Mouse (Mus musculus) activated CD4-positive, CD25-positive, alpha-beta regulatory T cell, adult 9 weeks (primary cell): ENCODE results near the gene Relch. TPM values are rescaled to one million over a fixed set of nuclear protein-coding genes. Genes with fewer than 3 reads are reported as not detected.

Source experiments
- polyA plus RNA-seq: library from polyadenylated mRNA; unstranded; fragments of 100-300 nt; shearing (Covaris generic); gene quantifications from one replicate; pipeline ENCODE4 v1.2.1, GENCODE M21; 2017

The Relch gene
- 45.7 TPM for polyA plus RNA-seq

DNA sequence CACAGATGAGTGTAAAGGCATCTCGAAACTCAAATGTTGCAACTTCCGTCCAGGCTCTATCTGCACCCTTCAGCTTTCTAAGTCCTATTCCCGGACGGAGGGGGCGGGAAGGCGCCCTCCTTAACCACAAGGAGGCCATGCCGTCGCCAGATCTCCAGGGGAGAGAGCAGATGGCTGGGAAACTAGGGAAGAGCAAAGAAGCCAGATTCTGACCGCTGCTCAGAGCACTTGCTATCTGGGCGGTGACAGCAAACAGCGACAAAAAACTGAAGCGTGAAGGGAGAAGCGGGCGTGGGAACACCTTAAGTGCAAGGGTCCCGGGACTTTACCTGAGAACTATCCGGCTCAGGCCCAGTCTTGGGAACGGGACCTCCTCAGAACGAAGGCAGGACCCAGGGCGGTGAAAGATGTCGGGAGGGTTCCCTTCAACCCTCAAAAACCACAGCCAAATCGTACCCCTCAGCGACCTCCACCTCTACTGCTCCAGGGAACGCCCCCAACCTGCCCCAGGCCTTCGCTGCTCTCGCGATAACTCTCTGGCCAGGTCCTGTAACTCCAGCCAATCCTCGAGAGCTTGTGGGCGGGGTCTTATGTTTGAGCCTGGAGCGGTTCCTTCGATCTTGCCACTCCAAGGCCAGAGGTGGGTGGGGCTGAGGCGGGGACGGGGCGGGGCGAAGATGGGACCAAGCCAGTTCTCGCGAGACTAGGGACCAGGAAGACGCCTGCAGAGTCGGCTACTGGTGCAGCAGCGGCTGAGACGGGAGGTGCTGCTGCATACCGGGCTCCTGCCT lies at the start of gene Relch, which contains the start of gene Pign:
TSS of gene Relch (plus strand) at position 691 of the 791 bp plus-strand sequence.
TSS of gene Pign (minus strand) at position 507 of the 791 bp plus-strand sequence.

DNA sequence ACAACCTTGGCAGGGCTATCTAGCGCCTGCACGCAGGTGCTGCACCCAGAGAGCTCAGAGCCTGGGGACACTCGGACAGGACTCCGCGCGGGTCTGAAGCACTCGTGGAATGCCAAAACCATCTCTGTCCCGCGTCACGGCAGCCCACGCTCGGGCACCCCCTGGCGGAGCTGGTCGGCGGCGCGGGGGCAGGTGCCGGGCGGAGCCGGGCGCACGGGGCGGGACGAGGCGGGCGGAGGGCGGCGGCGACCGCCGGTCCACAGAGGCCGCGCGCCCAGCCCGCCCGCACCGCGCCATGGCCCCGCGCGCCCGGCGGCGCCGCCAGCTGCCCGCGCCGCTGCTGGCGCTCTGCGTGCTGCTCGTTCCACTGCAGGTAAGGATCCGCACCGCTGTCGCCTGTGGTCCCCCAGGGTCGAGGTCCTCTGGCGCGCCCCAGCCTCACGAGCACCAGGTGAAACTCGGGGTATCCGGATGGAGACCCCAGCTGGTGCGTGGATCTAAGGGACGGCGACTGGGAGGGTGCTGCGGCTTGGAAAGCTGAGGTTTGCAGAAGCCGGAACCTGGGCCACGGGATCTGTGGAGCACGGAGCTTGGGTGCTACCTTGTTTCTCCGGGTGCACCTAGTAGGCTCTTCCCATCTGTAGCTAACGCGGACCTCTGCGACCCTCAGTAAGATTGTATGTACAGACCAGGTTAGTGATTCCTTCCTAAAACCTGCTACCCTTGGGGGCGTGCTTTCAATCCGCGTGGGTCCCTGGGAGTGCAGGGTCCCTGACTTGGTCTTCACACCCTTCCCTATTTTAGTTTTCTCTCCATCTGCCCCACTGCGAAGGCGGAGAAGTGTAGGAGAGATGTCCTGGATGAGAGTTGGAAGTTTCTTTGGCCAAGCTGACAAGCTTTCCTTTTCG lies 117.0 kb downstream of the Relch start, which contains the start of gene Tnfrsf11a:
TSS of gene Tnfrsf11a (plus strand) at position 262 of the 908 bp plus-strand sequence.

Other genes starting within 250 kb of the Relch start
- gene Pign, start 184 bp upstream of the Relch start, polyA plus RNA-seq, result 30.2 TPM
- not detected for gene Tnfrsf11a, start 116.9 kb downstream of the Relch start, polyA plus RNA-seq